Mouse (Mus musculus): ENCODE results near the gene Enkur. TPM values are rescaled to one million over a fixed set of nuclear protein-coding genes. Genes with fewer than 3 reads are reported as not detected.
A peak's percentile ranks its signal among the peaks of the same experiment; 100 is the strongest.

Gene Enkur
- polyA plus RNA-seq, 1 experiment from 2014 or later: 0.63 TPM

- H3K9ac ChIP-seq (replicated peaks; ENCODE audit: low read length): no peak overlapping the region
- no peak overlapping the region for H3K27ac ChIP-seq (replicated peaks; ENCODE audit: low read depth, low read length)
- WGBS: 93% methylated on average over 5 of the region's 5 CpGs
- ATAC-seq (replicated peaks; ENCODE audit: insufficient number of reproducible peaks, low FRiP score, low TSS enrichment, low read depth) (no peak), DNase-seq (ENCODE audit: low spot score) (no peak)
- no peak overlapping the region for H3K4me2 ChIP-seq (ENCODE audit: low read depth, low read length)
- H3K9me3 ChIP-seq (replicated peaks; ENCODE audit: control insufficient read depth, low read length): no peaks in the 10 kb centered on the region
- H3K27me3 ChIP-seq (ENCODE audit: control insufficient read depth, insufficient read depth, low read length): no peaks in the 10 kb centered on the region
- H3K36me3 ChIP-seq (replicated peaks; ENCODE audit: control insufficient read depth, insufficient read depth, low read depth, low read length): no peaks in the 10 kb centered on the region
- no peaks in the 10 kb centered on the region for H3K4me1 ChIP-seq (ENCODE audit: control insufficient read depth, insufficient read depth, low read length)
- H3K4me3 ChIP-seq (ENCODE audit: low read depth, low read length): no peak overlapping the region
Measured at GRCm38 (mm10) chr2:21179136-21179535, 26.0 kb downstream of the Enkur start.

GRCm38 (mm10) chr2:21172797-21173196 lies 32.4 kb downstream of the Enkur start:
- no peak overlapping the region for H3K27ac ChIP-seq (replicated peaks; ENCODE audit: low read depth, low read length)
- no peak overlapping the region for H3K4me2 ChIP-seq (ENCODE audit: low read depth, low read length)
- no peak for DNase-seq (ENCODE audit: low spot score)
- H3K36me3 ChIP-seq (replicated peaks; ENCODE audit: control insufficient read depth, insufficient read depth, low read depth, low read length): no peaks in the 10 kb centered on the region
- no peaks in the 10 kb centered on the region for H3K4me1 ChIP-seq (ENCODE audit: control insufficient read depth, insufficient read depth, low read length)
- no peak for ATAC-seq (replicated peaks; ENCODE audit: insufficient number of reproducible peaks, low FRiP score, low TSS enrichment, low read depth)
- H3K9ac ChIP-seq (replicated peaks; ENCODE audit: low read length): no peak overlapping the region
- WGBS: 76% methylated on average over 3 of the region's 3 CpGs
- H3K9me3 ChIP-seq (replicated peaks; ENCODE audit: control insufficient read depth, low read length): no peaks in the 10 kb centered on the region
- H3K4me3 ChIP-seq (ENCODE audit: low read depth, low read length): no peak overlapping the region
- H3K27me3 ChIP-seq (ENCODE audit: control insufficient read depth, insufficient read depth, low read length): no peaks in the 10 kb centered on the region

GRCm38 (mm10) chr2:21167916-21168315 lies 37.2 kb downstream of the Enkur start:
- Histone ChIP-seq H3K4me1 (ENCODE audit: control insufficient read depth, insufficient read depth, low read length) (no peaks in the 10 kb centered on the region), H3K9ac (replicated peaks; ENCODE audit: low read length) (no peak overlapping the region), H3K36me3 (replicated peaks; ENCODE audit: control insufficient read depth, insufficient read depth, low read depth, low read length) (no peaks in the 10 kb centered on the region), H3K9me3 (replicated peaks; ENCODE audit: control insufficient read depth, low read length) (no peaks in the 10 kb centered on the region), H3K4me2 (ENCODE audit: low read depth, low read length) (no peak overlapping the region), H3K27ac (replicated peaks; ENCODE audit: low read depth, low read length) (no peak overlapping the region), H3K4me3 (ENCODE audit: low read depth, low read length) (no peak overlapping the region), H3K27me3 (ENCODE audit: control insufficient read depth, insufficient read depth, low read length) (no peaks in the 10 kb centered on the region)
- WGBS: 78% methylated on average over 1 of the region's 1 CpGs
- no peak for ATAC-seq (replicated peaks; ENCODE audit: insufficient number of reproducible peaks, low FRiP score, low TSS enrichment, low read depth)
- no peak for DNase-seq (ENCODE audit: low spot score)

DNA sequence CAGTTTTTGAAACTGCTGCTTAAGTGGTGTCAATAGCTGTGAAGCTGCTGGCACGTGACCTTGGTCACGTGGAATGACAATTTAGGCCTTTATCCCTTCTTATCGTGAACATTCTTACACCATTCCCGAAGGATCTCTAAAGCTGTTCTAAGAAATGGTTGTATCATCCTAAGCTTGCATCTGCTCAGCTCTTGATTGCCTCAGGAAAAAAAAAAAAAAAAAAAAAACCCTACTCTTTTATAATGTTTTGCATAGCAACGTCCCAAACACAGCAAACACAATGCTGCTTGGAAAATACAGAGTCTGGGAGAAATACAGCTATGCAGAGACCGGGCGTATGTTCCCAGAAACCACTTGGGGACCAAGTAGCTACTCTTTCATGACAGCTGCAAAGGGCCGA lies 40.9 kb downstream of the Enkur start:
- no peak overlapping the region for H3K9ac ChIP-seq (replicated peaks; ENCODE audit: low read length)
- no peak overlapping the region for H3K4me2 ChIP-seq (ENCODE audit: low read depth, low read length)
- no peak overlapping the region for H3K27ac ChIP-seq (replicated peaks; ENCODE audit: low read depth, low read length)
- WGBS: 74% methylated on average over 8 of the region's 8 CpGs
- no peaks in the 10 kb centered on the region for H3K27me3 ChIP-seq (ENCODE audit: control insufficient read depth, insufficient read depth, low read length)
- H3K4me3 ChIP-seq (ENCODE audit: low read depth, low read length): no peak overlapping the region
- H3K36me3 ChIP-seq (replicated peaks; ENCODE audit: control insufficient read depth, insufficient read depth, low read depth, low read length): no peaks in the 10 kb centered on the region
- no peaks in the 10 kb centered on the region for H3K9me3 ChIP-seq (replicated peaks; ENCODE audit: control insufficient read depth, low read length)
- no peaks in the 10 kb centered on the region for H3K4me1 ChIP-seq (ENCODE audit: control insufficient read depth, insufficient read depth, low read length)
- ATAC-seq (replicated peaks; ENCODE audit: insufficient number of reproducible peaks, low FRiP score, low TSS enrichment, low read depth) (no peak), DNase-seq (ENCODE audit: low spot score) (no peak)

- ATAC-seq (replicated peaks; ENCODE audit: insufficient number of reproducible peaks, low FRiP score, low TSS enrichment, low read depth): no peak
- Histone ChIP-seq H3K9me3 (replicated peaks; ENCODE audit: control insufficient read depth, low read length) (no peaks in the 10 kb centered on the region), H3K9ac (replicated peaks; ENCODE audit: low read length) (no peak overlapping the region), H3K4me3 (ENCODE audit: low read depth, low read length) (no peak overlapping the region), H3K27me3 (ENCODE audit: control insufficient read depth, insufficient read depth, low read length) (no peaks in the 10 kb centered on the region), H3K27ac (replicated peaks; ENCODE audit: low read depth, low read length) (no peak overlapping the region), H3K4me1 (ENCODE audit: control insufficient read depth, insufficient read depth, low read length) (no peaks in the 10 kb centered on the region), H3K36me3 (replicated peaks; ENCODE audit: control insufficient read depth, insufficient read depth, low read depth, low read length) (no peaks in the 10 kb centered on the region), H3K4me2 (ENCODE audit: low read depth, low read length) (no peak overlapping the region)
- 93% methylated on average over 3 of the region's 3 CpGs for WGBS
- DNase-seq (ENCODE audit: low spot score): no peak
Measured at GRCm38 (mm10) chr2:21153469-21153868, 51.7 kb downstream of the Enkur start.

GRCm38 (mm10) chr2:21147169-21147568 lies 58.0 kb downstream of the Enkur start:
- DNase-seq (ENCODE audit: low spot score): no peak
- WGBS: 85% methylated on average over 4 of the region's 4 CpGs
- no peaks in the 10 kb centered on the region for H3K9me3 ChIP-seq (replicated peaks; ENCODE audit: control insufficient read depth, low read length)
- H3K4me2 ChIP-seq (ENCODE audit: low read depth, low read length): no peak overlapping the region
- H3K36me3 ChIP-seq (replicated peaks; ENCODE audit: control insufficient read depth, insufficient read depth, low read depth, low read length): no peaks in the 10 kb centered on the region
- no peak overlapping the region for H3K9ac ChIP-seq (replicated peaks; ENCODE audit: low read length)
- no peaks in the 10 kb centered on the region for H3K27me3 ChIP-seq (ENCODE audit: control insufficient read depth, insufficient read depth, low read length)
- H3K27ac ChIP-seq (replicated peaks; ENCODE audit: low read depth, low read length): no peak overlapping the region
- ATAC-seq (replicated peaks; ENCODE audit: insufficient number of reproducible peaks, low FRiP score, low TSS enrichment, low read depth): no peak
- H3K4me3 ChIP-seq (ENCODE audit: low read depth, low read length): no peak overlapping the region
- no peaks in the 10 kb centered on the region for H3K4me1 ChIP-seq (ENCODE audit: control insufficient read depth, insufficient read depth, low read length)

DNA sequence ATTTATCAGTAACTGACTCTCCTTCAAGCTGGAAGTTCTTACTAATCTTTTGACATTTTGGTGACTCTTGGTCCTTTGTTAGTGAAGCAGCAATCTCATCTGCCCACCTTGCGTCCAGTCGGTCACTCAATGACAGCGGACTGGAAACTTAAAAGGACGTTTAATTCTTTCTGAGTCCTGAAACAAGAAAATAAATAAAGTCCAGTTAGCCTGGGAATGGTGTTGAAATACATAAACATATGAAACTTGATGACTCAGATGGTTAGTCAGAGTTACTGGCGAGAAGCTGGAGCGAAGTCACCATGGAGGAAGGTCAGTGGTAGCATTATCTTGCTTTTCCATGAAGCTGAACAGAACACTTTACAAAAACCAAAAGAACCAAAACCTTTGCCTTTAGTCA lies 58.7 kb downstream of the Enkur start:
- no peaks in the 10 kb centered on the region for H3K36me3 ChIP-seq (replicated peaks; ENCODE audit: control insufficient read depth, insufficient read depth, low read depth, low read length)

GRCm38 (mm10) chr2:21142616-21143015 lies 62.5 kb downstream of the Enkur start:
- ATAC-seq (replicated peaks; ENCODE audit: insufficient number of reproducible peaks, low FRiP score, low TSS enrichment, low read depth): no peak
- H3K4me3 ChIP-seq (ENCODE audit: low read depth, low read length): no peak overlapping the region
- H3K27me3 ChIP-seq (ENCODE audit: control insufficient read depth, insufficient read depth, low read length): no peaks in the 10 kb centered on the region
- H3K9me3 ChIP-seq (replicated peaks; ENCODE audit: control insufficient read depth, low read length): peaks cover 3% of the 10 kb centered on the region; the same call in 1 of the 2 replicates
- peak; percentile 23 for DNase-seq (ENCODE audit: low spot score)
- H3K9ac ChIP-seq (replicated peaks; ENCODE audit: low read length): no peak overlapping the region; the same call in 1 of the 2 replicates
- peak overlapping the region; percentile 75 for H3K4me2 ChIP-seq (ENCODE audit: low read depth, low read length)
- 34% methylated on average over 2 of the region's 2 CpGs for WGBS
- no peaks in the 10 kb centered on the region for H3K4me1 ChIP-seq (ENCODE audit: control insufficient read depth, insufficient read depth, low read length)
- H3K27ac ChIP-seq (replicated peaks; ENCODE audit: low read depth, low read length): no peak overlapping the region
- H3K36me3 ChIP-seq (replicated peaks; ENCODE audit: control insufficient read depth, insufficient read depth, low read depth, low read length): no peaks in the 10 kb centered on the region

More for the DNA sequence above, 58.7 kb downstream of the Enkur start:
- ATAC-seq (replicated peaks; ENCODE audit: insufficient number of reproducible peaks, low FRiP score, low TSS enrichment, low read depth) (no peak), DNase-seq (ENCODE audit: low spot score) (no peak)
- Histone ChIP-seq H3K9me3 (replicated peaks; ENCODE audit: control insufficient read depth, low read length) (no peaks in the 10 kb centered on the region), H3K4me3 (ENCODE audit: low read depth, low read length) (no peak overlapping the region), H3K9ac (replicated peaks; ENCODE audit: low read length) (no peak overlapping the region), H3K4me2 (ENCODE audit: low read depth, low read length) (no peak overlapping the region), H3K27ac (replicated peaks; ENCODE audit: low read depth, low read length) (no peak overlapping the region), H3K4me1 (ENCODE audit: control insufficient read depth, insufficient read depth, low read length) (no peaks in the 10 kb centered on the region), H3K27me3 (ENCODE audit: control insufficient read depth, insufficient read depth, low read length) (no peaks in the 10 kb centered on the region)
- WGBS: 82% methylated on average over 6 of the region's 6 CpGs

Data from embryonic facial prominence, embryonic 11.5 days (tissue).